ENCODE assay signal across 12 mouse cellular contexts in genomic region chr8:70469295-70469916, GRCm38 (mm10). TPM values are rescaled to one million over a fixed set of nuclear protein-coding genes. Genes with fewer than 3 reads are reported as not detected.
DNase-seq lines count a peak whose midpoint lies in the region; ATAC-seq lines count a peak whose summit lies in the region.
"Had no signal": no experiment of that assay in that cellular context is flagged by ENCODE, and none has a peak within 500 bp of the region (broad histone marks: within the 10 kb centered on the region; RNA-seq: fewer than 3 reads in every experiment).

No protein-coding gene starts in this region.

- peak; percentile 62 for ATAC-seq in frontal cortex, adult (ENCODE audit: low TSS enrichment)
- no peak for ATAC-seq in midbrain, embryonic 16.5 days
- peak; percentile 35; the same call in 1 of the 2 replicates for ATAC-seq in liver, embryonic 11.5 days (replicated peaks; ENCODE audit: low FRiP score)
- ATAC-seq in stomach, embryonic 16.5 days (ENCODE audit: insufficient read depth, low FRiP score) = 0 out of 2 replicates have a peak, but pooled peaks have one; percentile 38

- no peaks in the 10 kb centered on the region for H3K27me3 ChIP-seq in midbrain, embryonic 10.5 days (ENCODE audit: low read depth, poor library complexity, severe bottlenecking)
- no peaks in the 10 kb centered on the region for H3K27me3 ChIP-seq in midbrain, embryonic 16.5 days (ENCODE audit: control insufficient read depth, insufficient read depth, low read depth, low read length)
- H3K27me3 ChIP-seq in liver, embryonic 11.5 days (replicated peaks; ENCODE audit: control insufficient read depth, insufficient read depth, low read length) = no peaks in the 10 kb centered on the region
- no peaks in the 10 kb centered on the region for H3K27me3 ChIP-seq in stomach, embryonic 16.5 days (ENCODE audit: control insufficient read depth, insufficient read depth, low read length)

- DNase-seq in frontal cortex, adult 2 months (ENCODE audit: extremely low spot score in 1 of 2, low spot score in 1 of 2) = no peak
- DNase-seq in midbrain, embryonic 10.5 days (ENCODE audit: low spot score) = no peak
- DNase-seq in liver, embryonic 11.5 days (ENCODE audit: low spot score) = no peak
- no peak for DNase-seq in kidney, postnatal 4 days
- no peak for DNase-seq in ovary, postnatal 36 days (ENCODE audit: low spot score)
- DNase-seq: cerebellum, adult 9-11 months; right cerebral cortex, postnatal 25 days had no signal

- 60% methylated on average over 10 of the region's 10 CpGs for WGBS in midbrain, embryonic 10.5 days
- 50% methylated on average over 10 of the region's 10 CpGs for WGBS in midbrain, embryonic 16.5 days
- WGBS in liver, embryonic 11.5 days = 40% methylated on average over 10 of the region's 10 CpGs
- WGBS in stomach, embryonic 16.5 days = 40% methylated on average over 10 of the region's 10 CpGs

- no peak overlapping the region for H3K4me2 ChIP-seq in midbrain, embryonic 16.5 days (ENCODE audit: low read length)
- H3K4me2 ChIP-seq in liver, embryonic 11.5 days = peak overlapping the region; percentile 22; the same call in 1 of the 2 replicates
- H3K4me2 ChIP-seq in stomach, embryonic 16.5 days (ENCODE audit: low read depth, low read length) = no peak overlapping the region

- H3K4me1 ChIP-seq in midbrain, embryonic 10.5 days = peaks cover 34% of the 10 kb centered on the region
- H3K4me1 ChIP-seq in midbrain, embryonic 16.5 days (ENCODE audit: control insufficient read depth, insufficient read depth, low read length) = 0 out of 2 replicates have a peak, but pooled peaks cover 2% of the 10 kb centered on the region
- peaks cover 27% of the 10 kb centered on the region for H3K4me1 ChIP-seq in liver, embryonic 11.5 days (replicated peaks; ENCODE audit: control insufficient read depth, insufficient read depth, low read length)
- peaks cover 13% of the 10 kb centered on the region for H3K4me1 ChIP-seq in stomach, embryonic 16.5 days (ENCODE audit: control insufficient read depth, insufficient read depth, low read length)

- H3K36me3 ChIP-seq in midbrain, embryonic 10.5 days = peaks cover 14% of the 10 kb centered on the region
- no peaks in the 10 kb centered on the region for H3K36me3 ChIP-seq in midbrain, embryonic 16.5 days (ENCODE audit: control insufficient read depth, insufficient read depth, low read length)
- peaks cover 1% of the 10 kb centered on the region for H3K36me3 ChIP-seq in liver, embryonic 11.5 days (ENCODE audit: control insufficient read depth, insufficient read depth, low read length)
- no peaks in the 10 kb centered on the region for H3K36me3 ChIP-seq in stomach, embryonic 16.5 days (ENCODE audit: control insufficient read depth, insufficient read depth, low read length)

- 0 out of 2 replicates have a peak overlapping the region, but pooled peaks have one; percentile 42 for H3K27ac ChIP-seq in midbrain, embryonic 10.5 days (replicated peaks)
- H3K27ac ChIP-seq in midbrain, embryonic 16.5 days (ENCODE audit: low read length) = no peak overlapping the region
- no peak overlapping the region for H3K27ac ChIP-seq in liver, embryonic 11.5 days (ENCODE audit: low read depth, low read length)
- H3K27ac ChIP-seq in stomach, embryonic 16.5 days (ENCODE audit: low read length) = no peak overlapping the region
- H3K27ac ChIP-seq: forebrain, embryonic 10.5 days; macrophage had no signal

- H3K9ac ChIP-seq in midbrain, embryonic 16.5 days (ENCODE audit: low read depth, low read length) = no peak overlapping the region
- no peak overlapping the region; the same call in 1 of the 2 replicates for H3K9ac ChIP-seq in liver, embryonic 11.5 days (ENCODE audit: low read depth, low read length)
- no peak overlapping the region for H3K9ac ChIP-seq in stomach, embryonic 16.5 days (ENCODE audit: low read length)

- H3K4me3 ChIP-seq in midbrain, embryonic 10.5 days = 0 out of 2 replicates have a peak overlapping the region, but pooled peaks have one; percentile 1
- H3K4me3 ChIP-seq in midbrain, embryonic 16.5 days (ENCODE audit: low read depth, low read length) = no peak overlapping the region
- H3K4me3 ChIP-seq in liver, embryonic 11.5 days (ENCODE audit: low read depth, low read length) = no peak overlapping the region
- H3K4me3 ChIP-seq in stomach, embryonic 16.5 days (replicated peaks; ENCODE audit: low read length) = no peak overlapping the region
- H3K4me3 ChIP-seq: forebrain, embryonic 10.5 days had no signal

- H3K9me3 ChIP-seq in midbrain, embryonic 10.5 days (replicated peaks) = no peaks in the 10 kb centered on the region
- H3K9me3 ChIP-seq in midbrain, embryonic 16.5 days (replicated peaks; ENCODE audit: control insufficient read depth, low read length, poor library complexity, severe bottlenecking) = no peaks in the 10 kb centered on the region
- H3K9me3 ChIP-seq in liver, embryonic 11.5 days (ENCODE audit: control insufficient read depth, low read length) = no peaks in the 10 kb centered on the region
- H3K9me3 ChIP-seq in stomach, embryonic 16.5 days (replicated peaks; ENCODE audit: control insufficient read depth, low read length) = no peaks in the 10 kb centered on the region
- H3K9me3 ChIP-seq: forebrain, embryonic 10.5 days had no signal

RNA-seq across cellular contexts. Expression of gene Klhl26, which starts 7.4 kb away (rescaled TPM):
- 59.4 and 59.6 TPM in 2 replicates for polyA plus RNA-seq in frontal cortex, adult 2 months (2012; rRNA removed)
- 16.9 and 20.7 TPM in 2 replicates for polyA plus RNA-seq in midbrain, embryonic 10.5 days (2016; fragmentation: Nextera tagmentation; extraction: Ambion mirVana)
- 31.0 and 32.4 TPM in 2 replicates for polyA plus RNA-seq in midbrain, embryonic 16.5 days (2015; fragmentation: Nextera tagmentation; extraction: Ambion mirVana)
- polyA plus RNA-seq in liver, embryonic 11.5 days (2014; fragmentation: Nextera tagmentation; extraction: Ambion mirVana) = 13.0 and 16.8 TPM in 2 replicates
- polyA plus RNA-seq in stomach, embryonic 16.5 days (2015; fragmentation: Nextera tagmentation; extraction: Ambion mirVana) = 24.2 and 24.9 TPM in 2 replicates

RNA-seq across cellular contexts. Expression of gene Tmem59l, which starts 17.8 kb away (rescaled TPM):
- 263 and 277 TPM in 2 replicates for polyA plus RNA-seq in frontal cortex, adult 2 months (2012; rRNA removed)
- 7.9 and 8.3 TPM in 2 replicates for polyA plus RNA-seq in midbrain, embryonic 10.5 days (2016; fragmentation: Nextera tagmentation; extraction: Ambion mirVana)
- polyA plus RNA-seq in midbrain, embryonic 16.5 days (2015; fragmentation: Nextera tagmentation; extraction: Ambion mirVana) = 121 and 151 TPM in 2 replicates
- 0.87 and 1.1 TPM in 2 replicates for polyA plus RNA-seq in liver, embryonic 11.5 days (2014; fragmentation: Nextera tagmentation; extraction: Ambion mirVana)
- 2.8 and 4.3 TPM in 2 replicates for polyA plus RNA-seq in stomach, embryonic 16.5 days (2015; fragmentation: Nextera tagmentation; extraction: Ambion mirVana)
- polyA plus RNA-seq: macrophage had no signal

RNA-seq across cellular contexts. Expression of gene Crlf1, which starts 23.6 kb away (rescaled TPM):
- 1.8 and 3.4 TPM in 2 replicates for polyA plus RNA-seq in frontal cortex, adult 2 months (2012; rRNA removed)
- 0.42 and 2.3 TPM in 2 replicates for polyA plus RNA-seq in midbrain, embryonic 10.5 days (2016; fragmentation: Nextera tagmentation; extraction: Ambion mirVana)
- 3.6 and 6.3 TPM in 2 replicates for polyA plus RNA-seq in midbrain, embryonic 16.5 days (2015; fragmentation: Nextera tagmentation; extraction: Ambion mirVana)
- polyA plus RNA-seq in liver, embryonic 11.5 days (2014; fragmentation: Nextera tagmentation; extraction: Ambion mirVana) = 3.8 and 5.4 TPM in 2 replicates
- polyA plus RNA-seq in stomach, embryonic 16.5 days (2015; fragmentation: Nextera tagmentation; extraction: Ambion mirVana) = 3.4 and 4.9 TPM in 2 replicates
- polyA plus RNA-seq: macrophage had no signal

RNA-seq across cellular contexts. Expression of gene Crtc1, which starts 30.0 kb away (rescaled TPM):
- polyA plus RNA-seq in frontal cortex, adult 2 months (2012; rRNA removed) = 103 and 110 TPM in 2 replicates
- polyA plus RNA-seq in midbrain, embryonic 10.5 days (2016; fragmentation: Nextera tagmentation; extraction: Ambion mirVana) = 12.9 and 16.5 TPM in 2 replicates
- 53.4 and 56.3 TPM in 2 replicates for polyA plus RNA-seq in midbrain, embryonic 16.5 days (2015; fragmentation: Nextera tagmentation; extraction: Ambion mirVana)
- 11.3 and 13.1 TPM in 2 replicates for polyA plus RNA-seq in liver, embryonic 11.5 days (2014; fragmentation: Nextera tagmentation; extraction: Ambion mirVana)
- polyA plus RNA-seq in stomach, embryonic 16.5 days (2015; fragmentation: Nextera tagmentation; extraction: Ambion mirVana) = 13.9 and 16.2 TPM in 2 replicates

RNA-seq across cellular contexts. Expression of gene Rex1bd, which starts 37.1 kb away (rescaled TPM):
- polyA plus RNA-seq in frontal cortex, adult 2 months (2012; rRNA removed) = 197 and 210 TPM in 2 replicates
- 138 and 140 TPM in 2 replicates for polyA plus RNA-seq in midbrain, embryonic 10.5 days (2016; fragmentation: Nextera tagmentation; extraction: Ambion mirVana)
- polyA plus RNA-seq in midbrain, embryonic 16.5 days (2015; fragmentation: Nextera tagmentation; extraction: Ambion mirVana) = 163 and 185 TPM in 2 replicates
- polyA plus RNA-seq in liver, embryonic 11.5 days (2014; fragmentation: Nextera tagmentation; extraction: Ambion mirVana) = 113 and 120 TPM in 2 replicates
- polyA plus RNA-seq in stomach, embryonic 16.5 days (2015; fragmentation: Nextera tagmentation; extraction: Ambion mirVana) = 118 and 125 TPM in 2 replicates

Comparison
In these comparisons a context has a peak if more than half of its experiments do, and no peak if none do; other contexts are left out.
1. RNA of gene Tmem59l, which starts 17.8 kb away (polyA plus RNA-seq): 263 to 277 TPM in frontal cortex, adult 2 months and 121 to 151 TPM in midbrain, embryonic 16.5 days; 7.9 to 8.3 TPM in midbrain, embryonic 10.5 days, 2.8 to 4.3 TPM in stomach, embryonic 16.5 days and 0.87 to 1.1 TPM in liver, embryonic 11.5 days; every median in the first group is over 10 times any median in the second.